Mouse (Mus musculus) cerebellum, adult (tissue): ENCODE measurements at regions not wholly inside any gene's neighbourhood (a gene's known extent, or its start where the extent isn't known, plus 50 kb on each side); places are given as distances from the start of the nearest gene placed in this dataset.

Experiments
- ATAC-seq: cut with Nextera tagmentation; 2 replicates; pipeline ENCODE4 v1.9.2; 2017; ENCODE audit warnings: mild to moderate bottlenecking, moderate library complexity, mixed read lengths; ENCODE audit not compliant: insufficient number of reproducible peaks, low FRiP score, low TSS enrichment

GRCm38 (mm10) chr12:77137291-77137830 is 100.6 kb upstream of the Fut8 start:
- ATAC-seq = no peak

GRCm38 (mm10) chr12:77135661-77136060 is 102.3 kb upstream of the Fut8 start:
- no peak for ATAC-seq

GRCm38 (mm10) chr12:77135067-77135466 is 102.9 kb upstream of the Fut8 start:
- no peak for ATAC-seq

- ATAC-seq = no peak
These were observed 103.5 kb upstream of the Fut8 start for GRCm38 (mm10) chr12:77134306-77135010.

GRCm38 (mm10) chr12:77133465-77134305 is 104.2 kb upstream of the Fut8 start:
- ATAC-seq = no peak

- ATAC-seq = 0 out of 2 replicates have a peak, but pooled peaks have one; percentile 31
These were observed 106.6 kb upstream of the Fut8 start for GRCm38 (mm10) chr12:77131328-77131727.

- no peak for ATAC-seq
These were observed 107.4 kb upstream of the Fut8 start for GRCm38 (mm10) chr12:77130526-77130925.

GRCm38 (mm10) chr12:77124267-77124666 is 113.7 kb upstream of the Fut8 start:
- no peak for ATAC-seq

- no peak for ATAC-seq
These were observed 124.4 kb upstream of the Fut8 start for GRCm38 (mm10) chr12:77113516-77113915.

- no peak for ATAC-seq
These were observed 125.8 kb upstream of the Fut8 start for GRCm38 (mm10) chr12:77112133-77112532.

- ATAC-seq = no peak
These were observed 130.7 kb upstream of the Fut8 start for GRCm38 (mm10) chr12:77107251-77107650.

- ATAC-seq = no peak
These were observed 131.9 kb upstream of the Fut8 start for GRCm38 (mm10) chr12:77105887-77106600.

GRCm38 (mm10) chr12:77100482-77100881 is 137.4 kb upstream of the Fut8 start:
- no peak for ATAC-seq

GRCm38 (mm10) chr12:77099521-77099920 is 137.5 kb upstream of the Max start:
- no peak for ATAC-seq

GRCm38 (mm10) chr12:77098821-77099220 is 136.8 kb upstream of the Max start:
- no peak for ATAC-seq

GRCm38 (mm10) chr12:77097831-77098230 is 135.8 kb upstream of the Max start:
- ATAC-seq = no peak

GRCm38 (mm10) chr12:77096461-77096860 is 134.5 kb upstream of the Max start:
- no peak for ATAC-seq

- no peak for ATAC-seq
These were observed 133.3 kb upstream of the Max start for GRCm38 (mm10) chr12:77094999-77095915.

GRCm38 (mm10) chr12:77094168-77094567 is 132.2 kb upstream of the Max start:
- no peak for ATAC-seq

GRCm38 (mm10) chr12:77092741-77093140 is 130.7 kb upstream of the Max start:
- ATAC-seq = no peak
